Mouse (Mus musculus) left cerebral cortex, adult 18-20 months (tissue): ENCODE data around the gene Dusp1. TPM values are rescaled to one million over a fixed set of nuclear protein-coding genes. Genes with fewer than 3 reads are reported as not detected.
A peak's percentile ranks its signal among the peaks of the same experiment; 100 is the strongest.

Source experiments
- DNase-seq, 2 experiments: peaks; one replicate each; pipeline ENCODE4 v3.0.0; 2021 to 2022; ENCODE audit warnings: low spot score in 2 of 2, mixed read lengths in 1 of 2
- long read RNA-seq, 2 experiments: library from polyadenylated mRNA; stranded (forward); transcript quantifications; one replicate each; pipeline ENCODE4 v2.0.0; 2021
- total RNA-seq, 2 experiments: library from RNA; stranded (reverse); gene quantifications; 2 replicates each; pipeline ENCODE4 v1.2.3; 2021

Dusp1 gene
- total RNA-seq, result 10 to 100 TPM; 60.7 to 61.5 TPM
- long read RNA-seq, experiment 1, transcript Dusp1-202 (4 exons, 1,990 nt), result major isoform, 123 of 141 reads
- long read RNA-seq, experiment 1, partial matches to known transcripts, result 6 of 141 reads
- long read RNA-seq, experiment 1, other reads (novel, unspliced or antisense), result 11 of 141 reads
- long read RNA-seq, experiment 2, transcript Dusp1-202 (4 exons, 1,990 nt), result major isoform, 77 of 89 reads
- long read RNA-seq, experiment 2, partial matches to known transcripts, result 6 of 89 reads
- long read RNA-seq, experiment 2, other reads (novel, unspliced or antisense), result 6 of 89 reads

DNA sequence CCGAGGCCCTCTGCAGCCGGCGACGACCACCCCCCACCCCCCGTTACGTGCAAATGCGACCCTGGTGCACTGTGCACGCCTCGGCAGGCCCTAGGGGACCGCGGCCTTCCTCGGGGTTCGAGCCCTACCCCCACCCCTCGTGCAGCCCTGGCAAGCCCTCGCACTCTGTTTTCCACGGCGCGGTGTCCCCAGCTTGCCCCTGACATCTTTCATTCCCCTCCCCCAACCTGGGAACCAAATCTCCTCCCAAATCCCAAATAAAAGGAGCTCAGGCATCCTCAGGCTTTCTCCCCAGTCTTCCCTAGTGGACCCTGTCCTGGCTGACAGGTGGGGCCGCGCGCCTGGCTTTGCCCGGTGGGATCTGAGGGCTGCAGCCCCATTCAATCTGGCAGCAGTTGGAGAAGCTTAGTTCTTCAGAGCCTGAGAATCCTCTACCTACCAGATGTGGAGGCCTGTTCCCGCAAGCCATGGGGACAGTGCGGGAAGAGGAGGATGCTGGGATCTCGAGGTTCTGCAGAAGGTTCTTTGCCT lies at the start of gene Dusp1:
Gene Dusp1, minus strand, starts transcription at position 478 of the 531 bp plus-strand sequence.
- no peak for DNase-seq

DNA sequence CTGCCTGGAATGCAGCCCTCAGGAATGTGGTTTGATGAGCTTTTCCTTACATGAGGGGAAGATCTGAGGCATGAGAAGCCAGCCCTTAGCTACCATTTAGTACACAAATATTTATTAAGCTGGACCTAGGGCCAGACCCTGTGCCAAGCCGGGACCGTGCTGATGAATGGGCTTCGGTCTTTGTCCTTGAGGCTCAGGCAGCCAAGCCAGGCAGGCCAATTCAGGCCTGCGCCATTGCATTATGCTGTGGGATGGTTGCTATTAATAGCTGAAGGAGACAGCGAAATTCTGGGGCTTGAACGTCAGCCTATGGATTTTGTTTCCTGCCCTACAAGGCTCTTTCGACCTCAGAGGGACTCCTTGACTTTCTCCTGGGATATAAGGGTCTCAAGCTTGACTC lies 49.4 kb upstream of the Dusp1 start:
- DNase-seq, result no peak

- peak; percentile 81 to 88 for DNase-seq
Measured at GRCm38 (mm10) chr17:26609820-26610219, 47.9 kb upstream of the Dusp1 start.

- DNase-seq, result no peak
Measured at GRCm38 (mm10) chr17:26608877-26609276, 46.9 kb upstream of the Dusp1 start.

DNA sequence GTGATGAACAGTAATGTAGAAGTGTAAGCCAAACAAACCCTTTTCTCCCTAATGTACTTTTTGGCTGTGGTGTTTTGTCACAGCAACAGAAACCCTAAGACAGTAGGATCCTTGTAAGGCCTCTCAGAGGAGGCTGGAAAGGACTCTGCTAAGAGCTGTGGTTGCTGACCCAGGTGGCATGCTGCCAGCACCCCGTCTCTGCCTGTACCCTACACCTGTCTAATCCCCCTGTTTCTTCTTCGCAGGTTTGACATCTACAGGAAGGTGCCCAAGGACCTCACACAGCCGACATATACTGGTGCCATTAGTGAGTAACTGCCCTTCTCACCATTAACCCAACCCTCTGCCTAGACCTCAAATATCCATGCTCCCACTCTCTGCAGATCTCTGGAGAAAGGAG lies 46.4 kb upstream of the Dusp1 start:
- DNase-seq, result no peak

- DNase-seq, result no peak
Measured at GRCm38 (mm10) chr17:26606516-26606915, 44.6 kb upstream of the Dusp1 start.

DNA sequence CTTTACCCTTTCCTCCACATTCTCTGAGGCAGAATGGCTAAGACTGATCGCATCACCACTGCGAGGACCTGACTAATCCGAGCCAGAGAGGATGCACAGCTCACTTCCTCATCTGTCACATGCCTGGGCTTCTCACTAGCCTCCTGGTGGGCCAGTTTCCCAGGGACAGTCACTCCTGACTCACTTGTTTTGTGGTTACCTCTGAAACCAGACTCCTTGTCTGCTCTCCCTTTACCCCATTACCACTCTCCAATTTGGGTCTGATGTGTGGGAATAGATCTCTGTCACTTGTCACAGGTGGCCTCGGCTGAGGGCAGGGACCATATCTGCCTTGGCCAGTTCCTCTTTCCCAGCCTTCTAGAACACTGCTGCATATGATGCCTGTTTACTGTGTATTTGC lies 43.7 kb upstream of the Dusp1 start:
- no peak for DNase-seq

DNA sequence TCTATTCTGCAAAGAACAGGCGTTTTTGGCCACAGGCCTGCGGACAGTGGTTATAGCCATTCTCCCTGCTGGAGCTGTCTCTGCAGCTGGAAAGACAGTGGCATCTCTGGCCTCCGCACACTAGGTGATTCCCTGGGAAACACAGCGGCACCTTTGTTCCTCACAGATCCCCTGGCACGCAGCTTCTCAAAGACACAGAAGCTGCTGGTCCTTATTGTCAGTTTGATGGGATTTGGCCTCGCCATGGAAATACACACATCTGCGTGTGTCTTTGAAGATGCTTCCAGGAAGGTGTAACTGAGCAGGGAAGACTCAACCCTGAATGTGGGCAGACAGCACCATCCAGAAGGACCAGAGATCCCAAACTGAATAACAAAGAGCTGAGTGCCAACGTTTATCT lies 41.4 kb upstream of the Dusp1 start:
- no peak for DNase-seq

DNA sequence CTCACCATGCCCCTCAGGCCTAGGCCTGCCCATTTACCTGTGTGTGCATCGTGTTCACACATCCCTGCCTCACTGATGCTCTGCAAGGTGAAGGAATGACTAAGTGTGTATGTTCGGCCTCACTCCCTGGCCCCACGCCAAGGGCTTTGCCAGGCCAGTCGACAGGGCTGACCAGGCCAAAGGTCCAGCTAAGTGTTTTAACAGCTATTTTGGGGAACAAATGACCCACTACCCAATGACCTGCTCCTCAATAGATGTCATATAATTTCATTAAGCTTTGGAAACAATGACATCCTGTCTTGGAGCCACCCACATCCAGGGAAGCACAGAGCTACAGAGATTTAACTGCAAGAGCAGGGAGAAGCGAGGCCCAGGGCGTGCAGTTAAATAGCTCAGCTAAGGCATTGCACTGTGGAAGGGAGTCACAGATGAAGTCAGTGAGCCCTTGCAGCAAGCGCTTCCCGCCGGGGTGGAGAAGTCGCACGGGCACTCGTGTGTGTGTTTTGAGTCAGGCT lies 40.5 kb upstream of the Dusp1 start:
- DNase-seq, result no peak

- no peak for DNase-seq
Measured at GRCm38 (mm10) chr17:26601926-26602325, 40.0 kb upstream of the Dusp1 start.

- no peak for DNase-seq
Measured at GRCm38 (mm10) chr17:26601514-26601913, 39.6 kb upstream of the Dusp1 start.

DNA sequence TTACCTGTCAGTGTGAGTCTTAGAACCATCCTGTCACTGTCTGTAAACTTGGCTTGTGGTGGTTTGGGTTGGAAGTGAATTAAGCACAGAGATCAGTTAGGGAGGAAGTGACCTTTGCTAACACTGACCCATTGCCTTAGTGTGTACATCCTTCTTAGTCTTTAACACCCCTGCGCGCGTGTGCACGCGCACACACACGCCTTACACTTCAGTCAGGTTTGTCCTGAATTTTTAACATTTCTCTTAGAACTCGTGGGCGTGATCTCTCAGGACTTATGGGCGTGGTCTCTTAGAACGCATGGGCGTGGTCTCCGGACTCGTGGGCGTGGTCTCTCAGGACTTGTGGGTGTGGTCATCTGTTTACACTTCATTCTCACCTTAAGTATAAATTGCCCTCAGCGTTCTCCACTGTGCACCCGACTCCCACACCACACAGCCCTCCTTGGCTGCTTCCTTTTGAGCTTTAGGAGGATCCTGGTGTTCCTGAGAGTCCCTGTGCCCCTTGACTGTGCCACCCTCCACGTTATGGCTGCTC lies 39.1 kb upstream of the Dusp1 start:
- DNase-seq, result no peak

- DNase-seq, result no peak
Measured at GRCm38 (mm10) chr17:26598845-26599244, 36.9 kb upstream of the Dusp1 start.

GRCm38 (mm10) chr17:26596856-26597481 lies 35.0 kb upstream of the Dusp1 start:
- no peak for DNase-seq

GRCm38 (mm10) chr17:26596168-26596658 lies 34.3 kb upstream of the Dusp1 start:
- peak; percentile 67 to 72 for DNase-seq

GRCm38 (mm10) chr17:26595448-26596167 lies 33.7 kb upstream of the Dusp1 start:
- DNase-seq, result no peak

DNA sequence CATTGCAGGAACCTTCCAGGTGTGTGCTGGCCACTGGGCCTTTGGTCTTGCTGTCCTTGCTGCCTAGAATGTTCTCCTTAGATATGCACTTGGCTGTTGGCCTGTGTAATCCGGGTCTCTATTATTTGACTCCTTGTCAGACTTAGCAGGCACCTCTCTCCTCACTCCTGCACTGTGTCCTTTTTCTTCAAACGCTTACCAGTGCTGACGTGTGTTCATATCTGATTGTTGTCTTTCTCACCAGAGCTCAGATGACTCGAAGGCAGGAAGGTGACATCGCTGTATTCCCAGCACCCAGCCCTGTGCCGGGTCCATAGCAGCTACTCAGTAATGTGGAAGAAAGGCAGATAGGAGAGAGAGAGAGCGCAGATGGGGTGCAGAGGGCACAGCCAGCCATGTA lies 33.0 kb upstream of the Dusp1 start:
- no peak for DNase-seq

- no peak for DNase-seq
Measured at GRCm38 (mm10) chr17:26594171-26594570, 32.2 kb upstream of the Dusp1 start.

DNA sequence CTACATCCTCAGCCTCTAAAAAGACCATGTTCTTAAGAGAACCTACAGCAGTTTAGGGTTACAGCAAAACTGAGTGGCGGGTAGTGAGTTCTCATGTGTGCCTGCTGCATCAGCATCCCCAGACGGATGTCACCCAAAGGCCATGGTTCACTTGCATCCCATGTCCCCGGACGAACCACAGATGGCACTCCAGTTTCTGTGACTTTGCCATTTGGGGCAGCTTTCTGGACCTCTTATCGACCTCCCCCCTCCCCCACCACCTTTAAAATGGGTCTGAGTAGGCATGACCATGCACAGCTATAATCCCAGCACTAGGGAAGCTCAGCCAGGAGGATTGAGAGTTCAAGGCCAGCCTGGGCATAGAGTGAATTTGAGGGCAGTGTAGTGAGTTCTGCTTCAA lies 31.3 kb upstream of the Dusp1 start:
- DNase-seq, result no peak

DNA sequence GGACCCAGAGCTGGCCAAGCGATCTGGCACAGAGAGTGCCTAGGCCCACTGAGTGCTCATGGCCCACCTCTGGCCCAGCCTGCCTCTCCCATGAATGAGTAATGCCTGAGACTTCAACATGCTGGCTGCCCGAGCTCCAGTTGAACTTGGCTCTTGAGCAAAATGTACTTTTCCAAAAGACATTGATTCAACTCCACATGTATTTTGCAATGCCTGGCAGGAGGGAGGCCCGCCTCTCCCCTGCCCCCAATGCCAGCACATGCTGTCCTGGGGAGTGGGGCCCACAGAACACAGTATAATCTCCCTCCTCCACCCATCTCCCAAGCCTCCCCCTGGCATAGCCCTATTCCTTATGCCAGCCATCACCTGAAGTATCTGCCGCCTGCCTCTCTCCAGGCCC lies 30.6 kb upstream of the Dusp1 start:
- DNase-seq, result no peak

DNA sequence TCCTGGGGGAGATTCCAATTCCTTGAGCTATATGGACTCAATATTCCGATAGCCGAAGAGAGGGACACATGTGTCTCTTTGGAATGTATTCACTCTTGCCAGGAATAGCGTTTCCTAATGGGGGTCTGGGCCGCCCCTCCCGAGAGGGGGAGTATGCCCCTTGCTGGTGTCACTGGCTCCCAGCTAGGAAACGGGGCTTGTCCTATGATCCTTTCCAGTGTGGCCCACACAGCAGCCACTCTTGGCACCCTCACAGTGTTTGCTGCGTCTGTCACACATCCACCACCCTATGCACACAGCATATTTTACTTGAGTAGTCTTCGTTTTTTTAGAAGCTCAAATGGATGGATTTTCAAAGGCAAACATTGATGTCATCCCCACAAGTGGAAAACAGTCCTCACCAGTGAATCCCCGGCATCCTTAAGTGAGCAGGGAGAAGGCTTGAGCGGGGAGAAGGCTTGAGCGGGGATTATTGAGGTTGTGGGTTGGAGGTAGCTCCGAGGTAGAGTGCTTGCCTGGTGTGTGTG lies 26.1 kb upstream of the Dusp1 start:
- DNase-seq, result no peak
